Mouse (Mus musculus): ENCODE measurements at regions not wholly inside any gene's neighbourhood (a gene's known extent, or its start where the extent isn't known, plus 50 kb on each side); places are given as distances from the start of the nearest gene placed in this dataset.

- TF ChIP-seq CTCF (IDR thresholded peaks at IDR 0.05): peak; percentile 83
- no peak for TF ChIP-seq POLR2A (IDR thresholded peaks at IDR 0.05; ENCODE audit: insufficient read depth, low read depth, low read length)
- 0 out of 2 replicates have a peak, but pooled peaks have one; percentile 58 for TF ChIP-seq EP300 (IDR thresholded peaks at IDR 0.05; ENCODE audit: insufficient read depth, low read depth, low read length)
These were observed 115.0 kb upstream of the 1600014C23Rik start for GRCm38 (mm10) chr17:45848605-45849004.
